Mouse (Mus musculus) duodenum, adult 2 months (tissue): Measurements from ENCODE around the gene 6430571L13Rik. TPM values are rescaled to one million over a fixed set of nuclear protein-coding genes. Genes with fewer than 3 reads are reported as not detected.

ENCODE experiments used
- polyA plus RNA-seq: library from polyadenylated mRNA; depleted of rRNA; stranded (reverse); fragments of >200 nt; gene quantifications from 2 replicates; pipeline ENCODE4 v1.2.3, GENCODE M21; 2012; ENCODE audit warnings: low replicate concordance; rRNA removed

6430571L13Rik gene
- 0.11 and 0.16 TPM in 2 replicates for polyA plus RNA-seq

GRCm38 (mm10) chr9:107340267-107340859 is at the start of gene 6430571L13Rik:
6430571L13Rik (plus strand) TSS chr9:107340602.

GRCm38 (mm10) chr9:107296016-107296040 is 44.6 kb upstream of the 6430571L13Rik start, which contains the start of gene Cish:
Cish (plus strand) TSS chr9:107296026.

GRCm38 (mm10) chr9:107338172-107338883 is 2.1 kb upstream of the 6430571L13Rik start, which contains the start of gene Hemk1:
Hemk1 (minus strand) TSS chr9:107338350.

GRCm38 (mm10) chr9:107399491-107399971 is 59.1 kb downstream of the 6430571L13Rik start, which contains the start of gene Cacna2d2:
Cacna2d2 (plus strand) TSS chr9:107399612.

Other genes starting within 250 kb of the 6430571L13Rik start
- 2.1 and 3.1 TPM in 2 replicates for gene Dock3, start 108.7 kb upstream of the 6430571L13Rik start, polyA plus RNA-seq
- gene Mapkapk3, start 50.7 kb upstream of the 6430571L13Rik start, polyA plus RNA-seq = 13.8 and 17.7 TPM in 2 replicates
- gene Cish, start 44.6 kb upstream of the 6430571L13Rik start, polyA plus RNA-seq = 21.8 and 24.1 TPM in 2 replicates
- gene Hemk1, start 2.3 kb upstream of the 6430571L13Rik start, polyA plus RNA-seq = 10.8 and 16.9 TPM in 2 replicates
- gene Cacna2d2, start 59.0 kb downstream of the 6430571L13Rik start, polyA plus RNA-seq = 1.6 and 3.4 TPM in 2 replicates
- gene Tmem115, start 193.3 kb downstream of the 6430571L13Rik start, polyA plus RNA-seq = 50.7 and 60.9 TPM in 2 replicates
- gene Cyb561d2, start 201.6 kb downstream of the 6430571L13Rik start, polyA plus RNA-seq = 41.2 and 51.5 TPM in 2 replicates
- gene Nprl2, start 201.6 kb downstream of the 6430571L13Rik start, polyA plus RNA-seq = 15.2 and 20.7 TPM in 2 replicates
- gene Zmynd10, start 206.7 kb downstream of the 6430571L13Rik start, polyA plus RNA-seq = 0.21 and 0.83 TPM in 2 replicates
- gene Rassf1, start 211.0 kb downstream of the 6430571L13Rik start, polyA plus RNA-seq = 10.1 and 16.1 TPM in 2 replicates
- gene Tusc2, start 222.7 kb downstream of the 6430571L13Rik start, polyA plus RNA-seq = 53.1 and 81.4 TPM in 2 replicates
- gene Hyal2, start 227.3 kb downstream of the 6430571L13Rik start, polyA plus RNA-seq = 125 and 220 TPM in 2 replicates
- gene Hyal1, start 236.3 kb downstream of the 6430571L13Rik start, polyA plus RNA-seq = 1.8 and 2.0 TPM in 2 replicates
- 56.4 and 67.1 TPM in 2 replicates for gene Naa80, start 238.3 kb downstream of the 6430571L13Rik start, polyA plus RNA-seq
- 0.25 and 1.0 TPM in 2 replicates for gene Hyal3, start 240.2 kb downstream of the 6430571L13Rik start, polyA plus RNA-seq
- gene Ifrd2, start 247.0 kb downstream of the 6430571L13Rik start, polyA plus RNA-seq = 66.8 and 74.2 TPM in 2 replicates